Mouse (Mus musculus): Measurements from ENCODE around the gene Mkrn2os. TPM values are rescaled to one million over a fixed set of nuclear protein-coding genes. Genes with fewer than 3 reads are reported as not detected.
"Not testable (repeated sequence)": the region's sequence is repeated elsewhere in the genome, so short reads cannot be mapped to it uniquely, and the experiment has no call there.

Gene Mkrn2os
- 14.1 and 14.3 TPM in 2 replicates for polyA plus RNA-seq (2015; fragmentation: Nextera tagmentation; extraction: Ambion mirVana)

DNA sequence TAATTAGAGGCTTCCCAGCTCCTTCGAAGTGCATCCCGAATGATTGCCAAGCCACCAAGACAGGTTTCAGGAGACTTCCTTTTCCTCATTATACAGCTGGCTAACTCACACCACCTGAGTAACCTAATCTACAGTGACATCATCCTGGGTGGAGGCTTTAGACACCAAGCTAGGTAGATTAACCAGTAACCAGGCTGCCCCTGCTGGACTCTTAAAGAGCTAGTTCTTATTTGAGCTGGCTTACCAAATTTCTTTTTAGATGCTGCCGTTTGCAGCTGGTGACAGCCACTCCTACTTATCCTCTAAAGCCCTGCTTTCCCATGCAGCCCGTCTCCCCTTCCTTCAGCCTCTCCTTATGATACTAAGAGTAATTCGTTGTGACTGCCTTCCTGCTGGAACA lies at the start of gene Mkrn2os:
Mkrn2os (minus strand) TSS at position 119 of the 400 bp plus-strand sequence.
- H3K4me1 ChIP-seq = no peaks in the 10 kb centered on the region
- H3K27me3 ChIP-seq (replicated peaks) = no peaks in the 10 kb centered on the region
- H3K9ac ChIP-seq = no peak within 1 kb of the TSS
- peak within 1 kb of the TSS; percentile 59 for H3K27ac ChIP-seq
- WGBS = 41% methylated on average over 5 of the region's 5 CpGs
- H3K4me3 ChIP-seq (replicated peaks) = peak within 1 kb of the TSS; percentile 23
- H3K9me3 ChIP-seq = no peaks in the 10 kb centered on the region
- peak within 1 kb of the TSS; percentile 37 for H3K4me2 ChIP-seq
- peak; percentile 83 for ATAC-seq (ENCODE audit: insufficient read depth, low FRiP score, low read depth)
- no peaks in the 10 kb centered on the region for H3K36me3 ChIP-seq

DNA sequence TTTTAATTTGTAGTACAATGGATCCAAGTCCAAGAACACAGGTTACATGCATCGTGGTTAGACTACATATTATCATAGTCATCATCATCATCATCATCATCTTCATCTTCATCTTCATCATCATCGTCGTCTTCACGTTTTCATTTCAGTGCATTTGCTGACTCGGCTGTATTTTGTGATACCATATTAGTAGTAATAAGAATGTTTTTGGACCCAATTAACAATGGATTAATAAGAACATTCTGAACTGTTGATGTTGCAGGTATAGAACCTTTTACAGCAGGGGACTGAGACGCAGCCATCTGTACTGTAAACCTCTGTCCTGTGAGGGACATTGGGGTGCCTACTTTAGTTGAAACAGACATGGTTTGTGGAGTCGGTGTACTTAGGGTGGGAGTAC lies 45.8 kb upstream of the Mkrn2os start:
- peaks cover 25% of the 10 kb centered on the region; the same call in 1 of the 2 replicates for H3K36me3 ChIP-seq
- H3K9ac ChIP-seq; H3K27me3 ChIP-seq (replicated peaks); H3K4me3 ChIP-seq (replicated peaks); H3K4me1 ChIP-seq; H3K9me3 ChIP-seq; H3K4me2 ChIP-seq; ATAC-seq (ENCODE audit: insufficient read depth, low FRiP score, low read depth); H3K27ac ChIP-seq: not testable (repeated sequence)
- 90% methylated on average over 7 of the region's 7 CpGs for WGBS

DNA sequence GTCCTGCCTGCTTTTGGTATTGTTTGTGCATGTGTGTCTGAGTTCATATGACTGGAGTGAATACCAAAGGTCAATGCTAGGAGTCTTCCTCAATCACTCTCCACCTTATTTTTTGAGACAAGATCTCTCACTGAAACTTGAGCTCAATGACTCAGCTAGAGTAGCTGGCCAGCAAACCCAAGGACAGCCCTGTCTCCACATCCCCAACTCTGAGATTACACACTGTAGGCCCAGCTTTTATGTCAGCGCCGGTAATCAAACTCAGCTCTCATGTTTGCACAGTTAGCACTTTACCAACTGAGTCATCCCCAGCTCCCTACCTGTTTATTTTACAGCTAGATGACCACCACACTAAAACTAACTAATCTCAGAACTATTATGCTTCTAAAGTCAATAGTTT lies 41.6 kb upstream of the Mkrn2os start:
- Histone ChIP-seq H3K27ac (no peak overlapping the region), H3K27me3 (replicated peaks) (no peaks in the 10 kb centered on the region), H3K4me2 (no peak overlapping the region), H3K4me1 (no peaks in the 10 kb centered on the region), H3K9ac (no peak overlapping the region), H3K36me3 (peaks cover 41% of the 10 kb centered on the region), H3K4me3 (replicated peaks) (no peak overlapping the region), H3K9me3 (no peaks in the 10 kb centered on the region)
- ATAC-seq (ENCODE audit: insufficient read depth, low FRiP score, low read depth) = no peak
- 77% methylated on average over 2 of the region's 2 CpGs for WGBS

DNA sequence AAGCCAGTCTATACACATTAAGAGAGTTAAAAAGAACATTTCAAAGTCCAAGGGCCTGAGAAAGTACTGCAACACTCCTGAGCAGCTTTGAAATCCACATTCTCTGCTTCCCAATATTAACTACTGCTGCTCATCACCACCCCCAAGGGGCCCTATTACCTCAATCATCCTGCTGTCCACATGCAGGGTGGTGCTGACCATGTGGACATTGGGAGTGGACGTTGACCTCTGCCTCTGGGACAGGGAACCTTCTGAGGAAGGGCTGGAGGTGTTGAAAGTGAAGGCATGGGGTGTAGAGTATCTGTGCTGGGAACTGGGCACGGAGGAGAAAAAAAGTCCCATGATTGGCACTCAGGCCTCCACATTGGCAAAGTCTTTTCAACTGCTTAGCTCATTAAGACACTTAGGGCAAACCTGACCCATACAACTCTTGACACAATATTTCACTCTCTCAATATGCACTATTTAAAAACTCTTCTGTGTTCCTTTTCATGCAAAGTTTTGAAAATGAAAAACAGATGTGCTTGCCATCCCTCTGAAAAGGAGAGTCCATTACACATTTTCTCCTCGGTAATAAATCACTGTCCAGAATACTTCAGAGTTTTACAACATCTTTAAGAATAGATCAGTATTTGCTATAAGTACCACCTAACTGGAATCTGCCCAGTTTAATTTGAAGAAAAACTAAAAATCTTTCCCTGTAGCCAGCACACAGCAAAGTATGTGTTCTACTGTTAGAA lies 38.9 kb upstream of the Mkrn2os start:
- ATAC-seq (ENCODE audit: insufficient read depth, low FRiP score, low read depth) = no peak
- Histone ChIP-seq H3K9me3 (no peaks in the 10 kb centered on the region), H3K9ac (no peak overlapping the region), H3K4me2 (no peak overlapping the region), H3K36me3 (peaks cover 49% of the 10 kb centered on the region), H3K27ac (no peak overlapping the region), H3K4me3 (replicated peaks) (no peak overlapping the region), H3K4me1 (no peaks in the 10 kb centered on the region), H3K27me3 (replicated peaks) (no peaks in the 10 kb centered on the region)
- 79% methylated on average over 3 of the region's 3 CpGs for WGBS

DNA sequence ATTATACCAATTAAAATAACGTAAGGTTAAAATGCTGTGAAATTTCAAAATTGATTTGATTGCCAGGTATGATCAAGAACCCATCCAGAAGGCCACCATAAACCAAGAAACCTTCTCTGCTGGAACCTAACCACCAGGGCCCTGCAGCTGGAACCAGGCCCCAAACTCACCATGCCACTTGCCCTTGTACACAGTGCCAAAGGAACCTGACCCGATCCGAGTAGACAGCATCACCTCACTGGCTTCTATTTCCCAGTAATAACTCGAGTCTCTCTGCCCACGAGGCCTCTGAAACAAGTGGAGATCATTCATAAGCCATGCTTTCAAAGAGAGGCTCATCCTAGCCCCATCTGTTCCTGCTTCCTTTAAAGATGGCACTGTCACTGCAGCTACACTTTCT lies 33.7 kb upstream of the Mkrn2os start:
- H3K9me3 ChIP-seq = no peaks in the 10 kb centered on the region
- H3K27me3 ChIP-seq (replicated peaks) = no peaks in the 10 kb centered on the region
- no peaks in the 10 kb centered on the region for H3K4me1 ChIP-seq
- H3K36me3 ChIP-seq = peaks cover 73% of the 10 kb centered on the region
- ATAC-seq (ENCODE audit: insufficient read depth, low FRiP score, low read depth) = no peak
- no peak overlapping the region for H3K4me2 ChIP-seq
- no peak overlapping the region for H3K27ac ChIP-seq
- no peak overlapping the region for H3K4me3 ChIP-seq (replicated peaks)
- H3K9ac ChIP-seq = no peak overlapping the region
- 89% methylated on average over 5 of the region's 5 CpGs for WGBS

DNA sequence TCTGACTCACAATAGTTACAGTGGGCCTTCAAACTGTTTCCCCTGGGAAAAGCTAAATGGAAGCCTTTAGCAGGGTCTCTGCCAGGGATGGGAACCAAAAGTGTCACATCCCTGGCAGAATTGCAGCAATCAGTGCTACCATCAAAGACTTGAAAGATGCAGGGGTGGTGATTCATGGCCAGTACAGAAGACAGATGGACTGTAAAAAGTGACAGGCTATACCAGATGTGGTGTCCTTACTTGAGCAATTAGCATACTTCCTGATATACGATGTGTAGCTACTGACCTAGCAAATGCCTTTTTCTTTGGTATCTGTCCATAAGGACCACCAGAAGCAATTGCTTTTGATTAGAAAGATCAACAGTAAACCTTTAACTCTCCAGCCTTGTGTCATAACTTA lies 28.6 kb upstream of the Mkrn2os start:
- Histone ChIP-seq H3K4me2 (no peak overlapping the region), H3K27ac (no peak overlapping the region), H3K9me3 (no peaks in the 10 kb centered on the region), H3K27me3 (replicated peaks) (no peaks in the 10 kb centered on the region), H3K4me1 (no peaks in the 10 kb centered on the region), H3K4me3 (replicated peaks) (no peak overlapping the region), H3K9ac (no peak overlapping the region), H3K36me3 (peaks cover 86% of the 10 kb centered on the region)
- WGBS = 71% methylated on average over 1 of the region's 1 CpGs
- no peak for ATAC-seq (ENCODE audit: insufficient read depth, low FRiP score, low read depth)

DNA sequence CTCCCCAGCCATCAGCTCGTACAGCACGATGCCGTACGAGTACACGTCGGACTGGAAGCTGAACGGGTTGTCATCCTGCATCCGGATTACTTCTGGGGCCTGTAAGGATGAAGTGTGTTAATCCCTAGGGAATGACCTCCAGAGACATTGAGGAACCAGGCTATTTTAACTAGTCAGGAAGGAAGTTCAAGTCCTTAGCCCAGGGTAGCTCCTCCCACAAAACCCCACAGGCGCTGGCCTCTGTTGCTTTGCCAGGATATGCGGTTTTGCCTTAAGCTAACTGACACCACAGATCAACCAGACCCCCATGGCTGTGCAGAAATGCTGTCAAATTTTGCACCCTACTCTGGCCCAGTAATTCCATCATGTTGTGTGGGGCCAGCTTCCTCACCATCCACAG lies 27.4 kb upstream of the Mkrn2os start:
- ATAC-seq (ENCODE audit: insufficient read depth, low FRiP score, low read depth) = no peak
- no peaks in the 10 kb centered on the region for H3K9me3 ChIP-seq
- H3K4me3 ChIP-seq (replicated peaks) = no peak overlapping the region
- no peak overlapping the region for H3K4me2 ChIP-seq
- WGBS = 85% methylated on average over 10 of the region's 10 CpGs
- H3K9ac ChIP-seq = no peak overlapping the region
- H3K27ac ChIP-seq = no peak overlapping the region
- no peaks in the 10 kb centered on the region for H3K27me3 ChIP-seq (replicated peaks)
- H3K4me1 ChIP-seq = no peaks in the 10 kb centered on the region
- H3K36me3 ChIP-seq = peaks cover 78% of the 10 kb centered on the region

DNA sequence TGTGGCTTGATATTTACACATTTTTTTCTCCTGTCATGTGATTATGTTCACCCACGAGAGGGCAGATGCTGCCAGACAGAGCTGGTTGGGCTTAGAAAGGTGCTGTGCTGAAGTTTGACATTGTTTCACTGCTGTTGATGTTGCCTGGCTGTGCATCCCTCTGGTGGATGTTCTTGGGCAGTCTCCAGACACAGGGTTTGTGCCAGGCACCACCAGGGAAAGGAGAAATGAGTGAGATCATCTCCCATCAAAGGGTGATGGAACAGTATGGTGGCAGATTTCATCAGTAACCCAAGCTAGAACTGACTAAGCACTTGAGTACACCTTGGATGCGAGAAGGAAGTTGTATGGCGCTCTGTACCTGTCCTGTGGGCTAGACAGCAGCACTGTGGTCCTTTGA lies 23.6 kb upstream of the Mkrn2os start:
- no peak overlapping the region for H3K27ac ChIP-seq
- H3K9me3 ChIP-seq = no peaks in the 10 kb centered on the region
- no peaks in the 10 kb centered on the region for H3K4me1 ChIP-seq
- no peak overlapping the region for H3K9ac ChIP-seq
- H3K36me3 ChIP-seq = peaks cover 67% of the 10 kb centered on the region
- WGBS = 81% methylated on average over 3 of the region's 3 CpGs
- no peak for ATAC-seq (ENCODE audit: insufficient read depth, low FRiP score, low read depth)
- H3K4me3 ChIP-seq (replicated peaks) = no peak overlapping the region
- no peak overlapping the region for H3K4me2 ChIP-seq
- no peaks in the 10 kb centered on the region for H3K27me3 ChIP-seq (replicated peaks)

DNA sequence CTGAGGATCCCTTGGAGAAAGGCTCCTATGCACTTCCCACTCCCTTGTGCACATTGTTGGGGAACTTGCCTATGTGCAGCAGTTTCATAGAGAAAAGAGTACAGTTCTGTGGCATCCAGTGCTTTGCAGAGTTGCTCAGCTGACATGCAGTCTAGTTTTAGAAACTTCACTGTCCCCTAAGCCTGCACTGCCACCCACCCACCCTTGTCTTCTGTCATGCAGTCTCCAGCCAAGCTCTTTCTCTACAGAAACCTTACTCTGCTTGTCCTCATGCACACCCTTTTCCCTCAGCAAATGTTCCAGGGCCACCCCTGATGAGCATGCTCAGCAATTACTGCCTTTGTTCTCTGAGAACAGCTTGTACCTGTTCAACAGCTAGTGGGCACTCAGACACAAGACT lies 21.4 kb upstream of the Mkrn2os start:
- Histone ChIP-seq H3K4me1 (no peaks in the 10 kb centered on the region), H3K27ac (no peak overlapping the region), H3K9ac (no peak overlapping the region), H3K27me3 (replicated peaks) (no peaks in the 10 kb centered on the region), H3K36me3 (peaks cover 47% of the 10 kb centered on the region), H3K4me2 (no peak overlapping the region), H3K4me3 (replicated peaks) (no peak overlapping the region), H3K9me3 (no peaks in the 10 kb centered on the region)
- ATAC-seq (ENCODE audit: insufficient read depth, low FRiP score, low read depth) = no peak

DNA sequence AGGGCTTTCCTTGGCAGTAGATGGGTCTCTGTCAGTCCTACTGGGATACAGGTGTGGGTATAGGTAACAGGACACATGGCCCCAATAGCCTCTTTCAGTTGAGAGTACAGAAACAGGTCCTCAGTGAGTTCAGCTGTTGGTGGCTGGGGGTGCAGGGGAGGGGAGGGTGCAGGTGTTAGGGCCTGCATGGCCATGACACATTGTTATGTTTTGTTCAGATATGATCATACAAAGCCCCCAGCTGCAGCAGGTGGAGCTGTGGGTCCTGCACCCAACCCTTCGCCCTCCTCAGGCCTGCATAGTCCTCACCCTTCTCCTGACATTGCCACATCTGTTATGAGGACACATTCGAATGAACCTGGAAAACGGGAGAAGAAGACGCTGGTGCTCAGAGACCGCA lies 17.9 kb upstream of the Mkrn2os start:
- Histone ChIP-seq H3K4me3 (replicated peaks) (no peak overlapping the region), H3K27ac (no peak overlapping the region), H3K4me2 (no peak overlapping the region), H3K9me3 (no peaks in the 10 kb centered on the region), H3K36me3 (peaks cover 24% of the 10 kb centered on the region; the same call in 1 of the 2 replicates), H3K9ac (no peak overlapping the region), H3K4me1 (no peaks in the 10 kb centered on the region), H3K27me3 (replicated peaks) (no peaks in the 10 kb centered on the region)
- no peak for ATAC-seq (ENCODE audit: insufficient read depth, low FRiP score, low read depth)
- 88% methylated on average over 5 of the region's 5 CpGs for WGBS

DNA sequence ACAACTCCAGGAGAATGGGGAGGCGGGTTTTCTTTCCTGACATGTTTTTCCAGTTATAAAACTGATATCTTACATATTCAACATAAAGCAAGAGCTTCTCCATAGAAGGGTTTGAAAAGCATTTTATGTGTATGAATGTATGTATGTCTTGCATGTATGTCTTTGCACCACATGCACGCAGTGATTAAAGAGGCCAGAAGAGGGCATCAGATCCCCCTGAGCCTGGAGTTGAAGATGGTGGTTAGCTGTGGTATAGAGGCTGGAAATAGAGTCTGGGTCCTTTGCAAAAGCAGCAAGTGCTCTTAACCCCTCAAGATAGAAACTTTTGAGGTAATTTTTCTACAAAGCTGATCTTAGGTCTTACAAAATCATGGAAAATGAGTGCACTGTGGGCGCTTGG lies 16.7 kb upstream of the Mkrn2os start:
- Histone ChIP-seq H3K9ac (no peak overlapping the region), H3K27me3 (replicated peaks) (no peaks in the 10 kb centered on the region), H3K4me2 (no peak overlapping the region), H3K36me3 (0 out of 2 replicates have a peak, but pooled peaks cover 17% of the 10 kb centered on the region), H3K4me3 (replicated peaks) (no peak overlapping the region), H3K9me3 (no peaks in the 10 kb centered on the region), H3K27ac (no peak overlapping the region), H3K4me1 (no peaks in the 10 kb centered on the region)
- 75% methylated on average over 3 of the region's 3 CpGs for WGBS
- no peak for ATAC-seq (ENCODE audit: insufficient read depth, low FRiP score, low read depth)

DNA sequence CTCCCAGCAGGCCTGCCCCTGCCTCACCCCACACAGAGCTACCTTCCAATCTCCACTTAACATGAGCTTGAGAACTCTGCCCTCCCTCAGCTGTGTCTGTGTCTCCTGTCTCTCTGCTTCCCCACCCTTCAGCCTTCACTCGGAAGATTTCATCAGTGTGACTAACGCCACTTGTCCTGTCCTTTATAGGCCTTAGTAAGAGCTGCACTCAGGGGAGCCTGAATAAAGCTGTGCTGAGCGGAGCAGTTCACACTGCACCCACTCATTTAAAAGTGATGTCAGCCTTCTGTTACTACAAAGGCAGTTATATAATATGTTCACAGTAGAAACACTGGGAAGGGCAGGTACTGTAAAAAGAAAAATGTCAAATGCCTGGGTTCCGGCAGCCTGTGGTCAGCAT lies 15.1 kb upstream of the Mkrn2os start:
- H3K36me3 ChIP-seq = 0 out of 2 replicates have a peak, but pooled peaks cover 8% of the 10 kb centered on the region
- WGBS = 80% methylated on average over 4 of the region's 4 CpGs

DNA sequence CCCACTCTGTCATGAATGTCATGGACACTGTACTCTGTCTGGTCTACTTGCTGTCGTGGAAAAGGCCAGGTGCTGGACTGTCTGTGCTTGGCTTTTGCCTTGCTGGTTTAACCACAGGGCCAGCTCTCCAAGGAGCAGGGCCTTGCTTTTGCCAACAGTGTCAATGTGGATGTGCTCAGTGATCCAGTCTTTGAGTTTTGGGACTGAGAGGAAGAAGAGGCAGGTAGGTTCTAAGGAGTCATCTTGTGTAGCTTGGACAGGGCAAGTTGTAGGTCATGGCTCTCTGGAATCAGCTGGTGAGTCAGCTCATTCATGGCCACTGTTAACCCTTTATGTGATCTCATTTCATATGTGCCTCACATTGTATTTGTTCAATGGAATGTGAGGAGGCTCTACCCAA lies 14.1 kb upstream of the Mkrn2os start:
- Histone ChIP-seq H3K27me3 (replicated peaks) (no peaks in the 10 kb centered on the region), H3K36me3 (no peaks in the 10 kb centered on the region), H3K27ac (no peak overlapping the region), H3K4me2 (no peak overlapping the region), H3K4me1 (peaks cover 6% of the 10 kb centered on the region), H3K9ac (no peak overlapping the region), H3K9me3 (no peaks in the 10 kb centered on the region), H3K4me3 (replicated peaks) (no peak overlapping the region)
- no peak for ATAC-seq (ENCODE audit: insufficient read depth, low FRiP score, low read depth)
- WGBS = 64% methylated on average over 1 of the region's 1 CpGs

More for the DNA sequence above, 15.1 kb upstream of the Mkrn2os start:
- no peak for ATAC-seq (ENCODE audit: insufficient read depth, low FRiP score, low read depth)
- Histone ChIP-seq H3K9me3 (no peaks in the 10 kb centered on the region), H3K27me3 (replicated peaks) (no peaks in the 10 kb centered on the region), H3K4me3 (replicated peaks) (no peak overlapping the region), H3K27ac (no peak overlapping the region), H3K4me1 (peaks cover 5% of the 10 kb centered on the region), H3K4me2 (no peak overlapping the region), H3K9ac (no peak overlapping the region)
